Mouse (Mus musculus): ENCODE measurements around the gene Pnma3.
"Not testable (repeated sequence)": the region's sequence is repeated elsewhere in the genome, so short reads cannot be mapped to it uniquely, and the experiment has no call there.

DNA sequence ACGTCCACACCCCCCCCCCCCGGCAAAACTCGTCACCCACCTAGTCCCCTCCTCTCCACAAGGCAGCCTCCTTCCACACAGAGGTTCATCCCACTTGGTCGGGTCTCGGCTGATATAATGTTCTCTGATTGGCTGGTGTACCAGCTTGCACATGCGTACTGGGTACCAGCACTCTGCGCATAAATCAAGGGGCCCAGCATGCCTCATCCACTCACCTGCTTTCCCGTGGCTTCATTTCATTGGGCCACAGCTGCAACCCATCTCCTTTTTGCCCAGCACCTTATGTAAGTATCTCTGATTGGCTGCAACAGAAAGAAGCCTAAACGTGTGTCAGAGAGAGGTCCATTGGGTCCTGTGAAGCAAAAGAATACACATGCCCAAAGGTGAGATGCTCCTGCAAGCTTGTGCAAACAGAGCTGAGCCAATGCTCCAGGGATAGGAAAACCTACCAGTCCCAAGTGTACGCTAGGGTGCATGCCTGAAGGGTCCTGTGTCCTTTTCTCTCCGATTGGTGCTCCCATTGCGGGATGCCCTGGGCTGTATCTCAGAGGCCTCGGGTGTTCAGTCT, 32.4 kb downstream of the Pnma3 start, which contains the start of gene Xlr3a:
- TF ChIP-seq GATA1 (IDR thresholded peaks at IDR 0.05; ENCODE audit: borderline replicate concordance, low read length); FLI1 (IDR thresholded peaks at IDR 0.05; ENCODE audit: low read length): not testable (repeated sequence)
